Mouse (Mus musculus) cerebellum, adult 9-11 months (tissue): Measurements from ENCODE around the gene Rtkn2.
"Not testable (repeated sequence)": the region's sequence is repeated elsewhere in the genome, so short reads cannot be mapped to it uniquely, and the experiment has no call there.

Experiments used
- DNase-seq: peaks from one replicate; pipeline ENCODE4 v3.0.0; 2022

Gene Rtkn2

DNA sequence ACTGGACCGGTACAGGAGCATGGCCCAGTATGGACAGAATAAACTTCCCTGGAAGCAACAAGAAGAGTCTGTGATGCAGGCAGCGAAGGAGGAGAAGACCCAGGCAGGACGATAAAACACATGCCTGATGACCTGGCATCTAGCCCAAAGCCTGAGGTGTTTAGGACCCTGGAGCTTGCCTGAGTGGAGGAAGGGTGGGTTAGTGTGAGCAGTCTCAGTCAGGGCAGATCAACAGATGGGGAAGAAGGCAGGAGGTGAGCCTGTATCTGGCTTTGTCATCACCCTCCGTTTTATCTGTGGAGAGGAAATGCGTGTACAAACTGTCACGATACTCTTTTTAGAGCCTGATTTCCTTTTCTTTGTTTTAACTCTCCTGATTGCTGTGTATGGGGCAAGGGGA is 102.3 kb downstream of the Rtkn2 start:
- DNase-seq, result no peak

- no peak for DNase-seq
These were observed 106.2 kb downstream of the Rtkn2 start for GRCm38 (mm10) chr10:68085574-68085973.

DNA sequence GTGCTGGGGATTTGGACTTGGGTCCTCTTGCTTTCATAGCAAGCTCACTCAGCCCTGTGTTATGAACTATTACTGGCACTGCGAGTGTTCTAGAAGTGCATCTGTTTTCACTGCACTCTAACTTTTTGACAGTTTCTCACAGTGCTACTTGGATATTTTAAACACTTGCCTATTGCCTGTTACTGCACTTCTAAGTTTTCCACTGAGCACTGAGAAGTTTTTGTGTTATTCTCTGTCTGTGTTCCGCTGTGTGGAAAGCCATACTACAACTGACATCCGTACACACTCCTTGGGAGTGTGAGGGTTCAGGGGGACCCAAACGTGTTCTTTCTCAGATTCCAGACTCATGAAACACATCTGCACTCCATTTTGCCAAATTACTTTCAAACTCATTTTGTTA is 107.6 kb downstream of the Rtkn2 start:
- no peak for DNase-seq

DNA sequence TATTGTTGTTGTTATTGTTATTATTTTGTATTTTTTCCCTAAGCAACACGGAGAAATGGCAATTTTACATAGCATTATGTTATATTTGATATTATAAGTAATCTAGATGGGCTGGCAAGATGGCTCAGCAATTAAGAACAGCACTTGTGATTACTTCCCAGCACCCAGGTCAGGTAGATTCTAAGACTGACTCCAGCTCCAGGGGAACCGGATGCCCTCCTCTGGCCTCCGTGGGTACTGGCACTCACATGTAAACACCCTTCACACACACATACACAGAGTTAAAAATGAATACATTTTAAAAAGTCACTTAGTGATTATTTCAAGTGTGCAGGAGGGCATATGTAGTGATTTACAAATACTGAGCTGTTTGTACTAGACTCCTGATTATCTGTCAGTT is 108.4 kb downstream of the Rtkn2 start:
- DNase-seq, result no peak

DNA sequence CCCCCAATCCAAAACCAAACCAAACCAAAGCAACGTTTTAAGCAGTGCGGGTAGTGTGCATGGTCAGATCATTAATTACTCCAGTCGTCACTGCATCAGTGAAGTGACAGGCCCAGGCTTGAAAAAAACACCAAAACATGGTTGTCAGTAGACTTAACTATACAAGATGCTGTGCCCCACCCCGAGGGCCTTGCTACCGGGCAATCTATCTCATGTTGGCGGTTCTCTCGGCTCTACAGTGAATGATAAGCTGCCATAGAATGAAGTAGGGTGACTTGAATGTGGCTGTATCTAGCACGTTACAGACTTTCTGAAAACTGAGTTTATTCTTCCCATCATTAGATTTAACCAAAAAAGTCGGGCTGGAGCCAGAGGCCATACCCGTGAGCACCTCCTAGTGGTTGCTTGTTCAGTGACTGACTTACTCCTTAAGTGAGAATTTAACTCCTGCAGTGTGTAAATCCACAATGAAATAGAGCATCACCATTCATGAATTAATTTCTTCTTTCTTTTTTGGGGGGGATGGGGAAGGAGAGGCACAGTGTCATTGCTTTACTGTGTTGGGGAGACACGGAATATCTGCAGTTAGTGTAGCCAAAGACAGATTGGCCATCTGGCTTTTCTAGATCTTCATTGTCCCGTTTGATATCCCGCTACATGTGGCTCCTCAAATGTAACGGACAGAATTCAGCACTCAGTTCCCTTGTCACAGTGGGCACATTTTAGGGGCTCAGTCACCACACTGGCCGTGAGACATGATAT is 110.2 kb downstream of the Rtkn2 start:
- DNase-seq, result no peak

DNA sequence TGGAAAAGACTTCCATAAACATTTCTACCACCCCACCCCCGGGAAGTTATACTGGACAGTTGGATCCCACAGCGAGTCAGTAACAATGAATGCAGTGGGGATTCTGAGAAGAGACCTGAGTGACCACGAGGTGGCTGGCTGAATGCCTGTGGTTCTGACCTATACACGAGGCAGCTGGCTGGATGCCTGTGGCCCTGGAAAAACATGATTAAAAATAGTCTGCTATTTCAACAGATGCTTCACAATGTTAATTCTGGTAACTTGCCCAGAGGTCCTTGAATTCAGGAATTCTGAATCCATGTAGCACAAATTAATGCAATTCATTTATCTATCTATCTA is 110.8 kb downstream of the Rtkn2 start:
- peak; percentile 66 for DNase-seq

DNA sequence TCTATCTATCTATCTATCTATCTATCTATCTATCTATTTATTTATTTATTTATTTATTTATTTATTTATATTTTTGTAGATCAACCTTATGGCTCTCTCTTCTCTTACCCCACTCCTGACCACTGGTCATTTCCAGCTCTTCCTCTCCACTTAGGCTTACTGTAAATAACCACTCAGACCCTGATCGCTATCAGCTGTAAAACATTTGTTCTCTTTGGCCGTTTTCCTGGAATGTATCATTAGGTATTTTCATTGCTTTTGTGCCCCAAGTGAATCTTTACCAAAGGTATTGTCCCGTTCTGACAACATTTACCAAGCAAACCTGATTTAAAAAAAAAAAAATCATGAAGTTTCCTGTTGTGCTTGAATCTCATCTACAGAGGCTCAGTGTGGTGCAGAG is 111.2 kb downstream of the Rtkn2 start:
- no peak for DNase-seq

DNA sequence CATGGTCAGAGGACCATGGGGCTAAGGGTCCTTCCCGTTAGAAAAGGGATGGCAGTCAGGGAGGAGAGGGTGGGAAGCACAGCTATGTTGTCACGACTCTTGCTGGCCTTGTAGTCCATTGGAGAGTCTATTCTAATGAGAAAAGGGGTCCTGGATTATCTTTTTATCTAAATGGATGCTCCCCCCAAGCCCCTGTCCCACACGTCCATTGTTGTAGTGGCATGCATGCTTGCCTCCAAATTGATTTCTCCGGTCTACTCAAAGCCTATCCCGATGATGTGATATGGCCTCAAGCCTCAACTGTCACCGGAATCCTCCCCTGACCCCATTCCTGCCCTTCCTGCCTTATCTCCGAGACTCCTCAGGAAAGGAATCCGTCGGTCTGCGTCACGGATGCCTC is 111.6 kb downstream of the Rtkn2 start:
- no peak for DNase-seq

- no peak for DNase-seq
These were observed 112.5 kb downstream of the Rtkn2 start for GRCm38 (mm10) chr10:68091840-68092239.

DNA sequence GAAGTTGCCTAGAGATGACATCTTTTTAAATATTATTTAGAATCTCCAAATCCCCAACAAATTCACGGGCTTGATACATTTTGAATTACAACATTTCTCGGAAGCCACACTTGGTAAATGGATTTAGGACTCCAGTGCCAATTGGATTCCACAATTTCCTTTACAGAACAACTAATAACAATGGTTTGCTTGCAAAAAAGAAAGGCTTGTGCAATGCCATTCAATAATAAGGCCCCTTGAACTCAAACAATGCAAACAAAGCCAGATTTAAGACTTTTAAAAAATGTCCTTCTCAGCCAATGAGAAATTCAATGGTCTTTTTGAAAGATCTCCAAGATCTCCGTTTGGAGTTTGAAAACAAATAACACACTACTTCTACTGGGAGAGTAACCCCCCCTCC is 114.1 kb downstream of the Rtkn2 start:
- DNase-seq, result no peak

GRCm38 (mm10) chr10:68095136-68095535 is 115.8 kb downstream of the Rtkn2 start:
- no peak for DNase-seq

DNA sequence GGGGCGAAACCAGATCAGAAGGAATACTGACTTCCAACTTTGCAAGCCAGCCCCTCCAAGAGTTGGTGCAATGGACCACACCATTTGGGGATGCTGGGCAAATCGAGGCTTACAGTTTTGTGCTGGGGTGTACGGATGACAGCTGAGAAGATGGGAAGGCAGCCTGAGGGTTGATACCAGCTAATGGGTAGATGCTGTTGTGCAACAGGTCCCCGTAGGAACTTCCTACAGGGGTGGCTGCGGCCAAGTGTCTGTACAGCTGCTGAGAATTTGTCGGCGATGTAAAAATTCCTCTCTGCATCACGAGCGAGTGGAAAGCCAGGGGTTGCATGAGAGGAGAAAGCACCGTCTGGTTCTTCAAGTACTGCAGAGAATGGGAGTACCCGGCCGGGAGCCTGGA is 117.0 kb downstream of the Rtkn2 start:
- DNase-seq, result no peak

- DNase-seq, result no peak
These were observed 118.7 kb downstream of the Rtkn2 start for GRCm38 (mm10) chr10:68097821-68098675.

DNA sequence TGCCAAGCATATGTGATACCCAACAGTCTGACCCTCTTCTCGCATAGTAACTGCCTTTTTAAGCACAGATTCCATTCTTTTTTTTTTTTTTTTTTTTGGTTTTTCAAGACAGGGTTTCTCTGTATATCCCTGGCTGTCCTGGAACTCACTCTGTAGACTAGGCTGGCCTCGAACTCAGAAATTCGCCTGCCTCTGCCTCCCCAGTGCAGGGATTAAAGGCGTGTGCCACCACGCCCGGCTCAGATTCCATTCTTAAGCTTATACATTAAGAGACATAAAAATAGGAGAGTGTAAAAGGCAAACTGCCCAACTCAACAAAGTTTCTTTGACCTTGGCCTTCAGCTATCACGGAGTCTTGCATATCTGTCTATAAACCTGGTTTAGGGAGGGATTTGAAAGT is 120.4 kb downstream of the Rtkn2 start:
- not testable (repeated sequence) for DNase-seq

DNA sequence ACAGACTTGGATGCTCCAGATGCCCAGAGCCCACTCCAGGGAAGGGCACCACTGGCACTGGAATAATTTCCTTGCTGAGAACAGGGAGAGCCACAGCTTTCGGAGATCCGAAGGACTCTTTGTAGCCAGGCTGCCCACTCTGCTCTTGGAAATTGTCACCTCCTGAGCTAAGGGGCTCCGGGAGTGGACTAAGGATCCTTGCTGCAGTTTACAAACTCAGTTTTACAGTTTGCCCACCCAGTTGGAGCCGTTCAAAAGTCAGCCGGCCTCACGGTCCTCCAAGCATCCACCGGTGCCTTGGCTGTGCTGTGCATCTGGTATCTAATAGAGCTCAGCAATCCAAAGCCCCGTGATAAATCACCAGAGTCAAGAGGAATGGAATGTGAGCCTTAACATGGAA is 121.1 kb downstream of the Rtkn2 start:
- DNase-seq, result no peak

- no peak for DNase-seq
These were observed 121.9 kb downstream of the Rtkn2 start for GRCm38 (mm10) chr10:68101251-68101650.

DNA sequence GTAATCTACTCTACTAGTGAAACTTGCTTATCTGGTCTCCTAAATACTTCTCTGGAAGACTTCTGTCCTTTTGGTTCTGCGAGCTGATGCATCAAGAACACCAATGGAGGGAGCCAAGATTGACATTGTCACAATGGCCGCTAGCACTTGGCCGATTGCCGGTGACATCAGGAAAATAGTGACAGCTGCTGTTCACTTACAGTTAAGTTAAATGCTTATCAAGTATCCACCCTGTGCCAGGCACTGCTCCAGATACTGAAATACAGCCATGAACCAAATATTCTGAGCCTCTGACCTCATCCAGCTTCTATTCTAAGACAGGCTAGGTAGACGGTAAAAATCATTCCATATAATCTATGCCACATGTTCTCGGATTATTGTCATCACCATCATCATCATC is 123.2 kb downstream of the Rtkn2 start:
- no peak for DNase-seq

- no peak for DNase-seq
These were observed 123.9 kb downstream of the Rtkn2 start for GRCm38 (mm10) chr10:68103078-68103855.

- no peak for DNase-seq
These were observed 124.6 kb downstream of the Rtkn2 start for GRCm38 (mm10) chr10:68103988-68104387.

DNA sequence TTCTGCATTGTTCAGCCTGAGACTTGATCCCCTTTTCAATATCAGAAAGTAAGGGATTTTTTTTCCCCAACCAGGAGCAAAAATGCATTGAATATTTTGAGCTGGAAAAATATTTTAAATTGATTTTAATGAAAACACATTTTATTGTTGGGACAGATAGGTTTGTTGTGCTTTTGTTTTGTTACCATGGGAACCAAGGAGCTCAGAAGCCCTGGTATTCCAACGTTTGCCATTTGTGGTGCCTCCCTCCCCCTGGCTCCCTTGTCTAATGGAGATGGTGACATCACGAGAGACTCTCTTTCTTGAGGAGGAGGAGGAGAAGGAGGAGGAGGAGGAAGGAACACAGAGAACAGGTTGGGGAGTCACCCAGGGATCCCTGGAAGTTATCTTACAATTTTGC is 125.1 kb downstream of the Rtkn2 start:
- DNase-seq, result no peak

GRCm38 (mm10) chr10:68104881-68105781 is 125.8 kb downstream of the Rtkn2 start:
- DNase-seq, result no peak

- no peak for DNase-seq
These were observed 127.1 kb downstream of the Rtkn2 start for GRCm38 (mm10) chr10:68106351-68106950.
